Mouse (Mus musculus) neural tube, embryonic 13.5 days (tissue): ENCODE measurements at regions not wholly inside any gene's neighbourhood (a gene's known extent, or its start where the extent isn't known, plus 50 kb on each side); places are given as distances from the start of the nearest gene placed in this dataset.
A peak's percentile ranks its signal among the peaks of the same experiment; 100 is the strongest.

Experiments
- ATAC-seq: fragments of 200-750 bp; cut with Nextera tagmentation; 2 replicates; pipeline ENCODE4 v1.8.0; 2017; ENCODE audit warnings: low read depth, mild to moderate bottlenecking, moderate TSS enrichment, moderate library complexity
- H3K27ac ChIP-seq: fragments of 300-500 bp; sonication (generic); replicated peaks from 2 replicates; pipeline ENCODE4 v1.5.1; 2015; ENCODE audit warnings: moderate library complexity, mild to moderate bottlenecking, inconsistent platforms
- H3K27me3 ChIP-seq: fragments of 300-500 bp; sonication (generic); 2 replicates; pipeline ENCODE4 v1.6.1; 2015; ENCODE audit warnings: mild to moderate bottlenecking, inconsistent platforms
- H3K36me3 ChIP-seq: fragments of 300-500 bp; sonication (generic); 2 replicates; pipeline ENCODE4 v1.6.1; 2015; ENCODE audit warnings: mild to moderate bottlenecking, inconsistent platforms
- H3K4me1 ChIP-seq: fragments of 300-500 bp; sonication (generic); replicated peaks from 2 replicates; pipeline ENCODE4 v1.6.1; 2015; ENCODE audit warnings: inconsistent platforms
- H3K4me2 ChIP-seq: fragments of 300-500 bp; sonication (generic); 2 replicates; pipeline ENCODE4 v1.6.1; 2015; ENCODE audit warnings: inconsistent platforms, mild to moderate bottlenecking, moderate library complexity
- H3K4me3 ChIP-seq: fragments of 300-500 bp; sonication (generic); 2 replicates; pipeline ENCODE4 v1.5.1; 2015; ENCODE audit warnings: mild to moderate bottlenecking, inconsistent platforms
- H3K9ac ChIP-seq: fragments of 300-500 bp; sonication (generic); 2 replicates; pipeline ENCODE4 v1.6.1; 2015; ENCODE audit warnings: moderate library complexity, mild to moderate bottlenecking, inconsistent platforms
- H3K9me3 ChIP-seq: fragments of 300-500 bp; sonication (generic); 2 replicates; pipeline ENCODE4 v1.6.1; 2016; ENCODE audit warnings: inconsistent platforms
- WGBS: fragments of 180-500 bp; shearing (Covaris S2); methylation state at CpG from one replicate; pipeline ENCODE4 v1.1.7; 2015; 5-methylcytosine and 5-hydroxymethylcytosine counted together

GRCm38 (mm10) chr14:85784386-85784785 lies 1341.0 kb downstream of the Pcdh17 start:
- Histone ChIP-seq H3K27ac (no peak overlapping the region), H3K9me3 (no peaks in the 10 kb centered on the region), H3K4me1 (no peaks in the 10 kb centered on the region), H3K9ac (no peak overlapping the region), H3K4me2 (no peak overlapping the region), H3K36me3 (no peaks in the 10 kb centered on the region), H3K4me3 (no peak overlapping the region), H3K27me3 (no peaks in the 10 kb centered on the region)
- ATAC-seq = no peak
- 58% methylated on average over 3 of the region's 3 CpGs for WGBS

GRCm38 (mm10) chr14:85770636-85771035 lies 1327.3 kb downstream of the Pcdh17 start:
- H3K36me3 ChIP-seq = no peaks in the 10 kb centered on the region
- 42% methylated on average over 4 of the region's 4 CpGs for WGBS
- H3K9ac ChIP-seq = no peak overlapping the region
- H3K9me3 ChIP-seq = no peaks in the 10 kb centered on the region
- no peak overlapping the region for H3K4me3 ChIP-seq
- H3K27ac ChIP-seq = no peak overlapping the region
- peaks cover 8% of the 10 kb centered on the region for H3K4me1 ChIP-seq
- no peak overlapping the region for H3K4me2 ChIP-seq
- no peak for ATAC-seq
- no peaks in the 10 kb centered on the region for H3K27me3 ChIP-seq

- Histone ChIP-seq H3K4me1 (peaks cover 8% of the 10 kb centered on the region), H3K36me3 (no peaks in the 10 kb centered on the region), H3K4me2 (no peak overlapping the region), H3K27ac (no peak overlapping the region), H3K27me3 (no peaks in the 10 kb centered on the region), H3K4me3 (no peak overlapping the region), H3K9me3 (no peaks in the 10 kb centered on the region), H3K9ac (no peak overlapping the region)
- ATAC-seq = peak; percentile 56; the same call in 1 of the 2 replicates
- 50% methylated on average over 5 of the region's 5 CpGs for WGBS
These were observed 1324.9 kb downstream of the Pcdh17 start for GRCm38 (mm10) chr14:85768301-85768700.

GRCm38 (mm10) chr14:85757343-85757742 lies 1314.0 kb downstream of the Pcdh17 start:
- Histone ChIP-seq H3K4me2 (no peak overlapping the region), H3K36me3 (no peaks in the 10 kb centered on the region), H3K27ac (no peak overlapping the region), H3K9me3 (no peaks in the 10 kb centered on the region), H3K4me3 (no peak overlapping the region), H3K4me1 (no peaks in the 10 kb centered on the region), H3K9ac (no peak overlapping the region), H3K27me3 (no peaks in the 10 kb centered on the region)
- WGBS = 100% methylated on average over 1 of the region's 1 CpGs
- ATAC-seq = no peak

DNA sequence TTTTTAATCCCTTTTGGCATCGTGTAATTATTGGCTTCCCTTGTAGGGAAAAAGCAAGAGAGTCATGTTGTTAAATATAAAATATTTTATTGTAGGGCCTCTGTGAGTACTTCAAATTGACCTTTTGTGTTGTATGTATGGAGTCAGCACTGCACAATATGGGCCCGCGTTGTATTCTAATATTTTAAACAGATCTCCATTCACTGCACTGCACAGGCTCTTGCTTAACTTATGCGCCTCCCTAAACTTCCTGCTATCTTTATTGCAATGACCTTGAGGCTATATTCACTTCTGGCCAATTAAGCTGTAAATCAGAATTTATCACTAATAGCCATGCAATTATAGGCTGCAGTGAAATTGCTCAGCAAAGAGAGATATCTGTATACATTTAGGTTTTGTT lies 1295.2 kb downstream of the Pcdh17 start:
- Histone ChIP-seq H3K27ac (no peak overlapping the region), H3K9ac (no peak overlapping the region), H3K4me1 (no peaks in the 10 kb centered on the region; the same call in 1 of the 2 replicates), H3K27me3 (no peaks in the 10 kb centered on the region), H3K36me3 (no peaks in the 10 kb centered on the region), H3K4me3 (no peak overlapping the region), H3K9me3 (no peaks in the 10 kb centered on the region), H3K4me2 (no peak overlapping the region)
- no peak for ATAC-seq
- 51% methylated on average over 4 of the region's 4 CpGs for WGBS
